Mouse (Mus musculus) common myeloid progenitor, adult 5-6 weeks (primary cell): Measurements from ENCODE around the gene Scube1. TPM values are rescaled to one million over a fixed set of nuclear protein-coding genes. Genes with fewer than 3 reads are reported as not detected.

Experiments used
- ATAC-seq: replicated peaks from 2 replicates; pipeline ENCODE4 v1.8.0; 2016; ENCODE audit warnings: low read depth, mild to moderate bottlenecking, moderate TSS enrichment, inconsistent platforms; ENCODE audit not compliant: poor library complexity, severe bottlenecking
- total RNA-seq: library from RNA; stranded (forward); fragments of 200-1000, 187-1606 nt; gene quantifications from 2 replicates; pipeline ENCODE4 v1.2.3, GENCODE M21; 2017

Gene Scube1
- total RNA-seq, 1 experiment from 2014 or later: not detected

- no peak for ATAC-seq
Measured at GRCm38 (mm10) chr15:83673621-83674020, 51.2 kb downstream of the Scube1 start.

- no peak for ATAC-seq
Measured at GRCm38 (mm10) chr15:83667501-83667900, 57.3 kb downstream of the Scube1 start.

GRCm38 (mm10) chr15:83666418-83666817, 58.4 kb downstream of the Scube1 start:
- ATAC-seq: no peak

- ATAC-seq: no peak
Measured at GRCm38 (mm10) chr15:83665993-83666392, 58.8 kb downstream of the Scube1 start.

- ATAC-seq: peak; percentile 60; the same call in 1 of the 2 replicates
Measured at GRCm38 (mm10) chr15:83664722-83665121, 60.1 kb downstream of the Scube1 start.

- ATAC-seq: no peak
Measured at GRCm38 (mm10) chr15:83663066-83663465, 61.8 kb downstream of the Scube1 start.

GRCm38 (mm10) chr15:83662106-83662505, 62.7 kb downstream of the Scube1 start:
- no peak for ATAC-seq

GRCm38 (mm10) chr15:83642518-83642917, 82.3 kb downstream of the Scube1 start:
- ATAC-seq: no peak

- no peak for ATAC-seq
Measured at GRCm38 (mm10) chr15:83640208-83640607, 84.6 kb downstream of the Scube1 start.

- ATAC-seq: no peak
Measured at GRCm38 (mm10) chr15:83639160-83639559, 85.7 kb downstream of the Scube1 start.

GRCm38 (mm10) chr15:83638196-83638899, 86.5 kb downstream of the Scube1 start:
- no peak for ATAC-seq

- ATAC-seq: no peak
Measured at GRCm38 (mm10) chr15:83636759-83637158, 88.1 kb downstream of the Scube1 start.

- ATAC-seq: no peak
Measured at GRCm38 (mm10) chr15:83635251-83635650, 89.6 kb downstream of the Scube1 start.

- no peak for ATAC-seq
Measured at GRCm38 (mm10) chr15:83634076-83634475, 90.7 kb downstream of the Scube1 start.

GRCm38 (mm10) chr15:83631071-83631470, 93.8 kb downstream of the Scube1 start:
- ATAC-seq: no peak

- ATAC-seq: no peak
Measured at GRCm38 (mm10) chr15:83629716-83630115, 95.1 kb downstream of the Scube1 start.

- no peak for ATAC-seq
Measured at GRCm38 (mm10) chr15:83626142-83626645, 98.6 kb downstream of the Scube1 start.

GRCm38 (mm10) chr15:83615245-83615644, 109.6 kb downstream of the Scube1 start:
- no peak for ATAC-seq

- peak; percentile 62 for ATAC-seq
Measured at GRCm38 (mm10) chr15:83607115-83607802, 117.6 kb downstream of the Scube1 start.

- ATAC-seq: no peak
Measured at GRCm38 (mm10) chr15:83606700-83607099, 118.1 kb downstream of the Scube1 start.

GRCm38 (mm10) chr15:83606216-83606615, 118.6 kb downstream of the Scube1 start:
- ATAC-seq: no peak
